Comparison of ENCODE assay signal across 8 mouse cellular contexts in the genomic region with DNA sequence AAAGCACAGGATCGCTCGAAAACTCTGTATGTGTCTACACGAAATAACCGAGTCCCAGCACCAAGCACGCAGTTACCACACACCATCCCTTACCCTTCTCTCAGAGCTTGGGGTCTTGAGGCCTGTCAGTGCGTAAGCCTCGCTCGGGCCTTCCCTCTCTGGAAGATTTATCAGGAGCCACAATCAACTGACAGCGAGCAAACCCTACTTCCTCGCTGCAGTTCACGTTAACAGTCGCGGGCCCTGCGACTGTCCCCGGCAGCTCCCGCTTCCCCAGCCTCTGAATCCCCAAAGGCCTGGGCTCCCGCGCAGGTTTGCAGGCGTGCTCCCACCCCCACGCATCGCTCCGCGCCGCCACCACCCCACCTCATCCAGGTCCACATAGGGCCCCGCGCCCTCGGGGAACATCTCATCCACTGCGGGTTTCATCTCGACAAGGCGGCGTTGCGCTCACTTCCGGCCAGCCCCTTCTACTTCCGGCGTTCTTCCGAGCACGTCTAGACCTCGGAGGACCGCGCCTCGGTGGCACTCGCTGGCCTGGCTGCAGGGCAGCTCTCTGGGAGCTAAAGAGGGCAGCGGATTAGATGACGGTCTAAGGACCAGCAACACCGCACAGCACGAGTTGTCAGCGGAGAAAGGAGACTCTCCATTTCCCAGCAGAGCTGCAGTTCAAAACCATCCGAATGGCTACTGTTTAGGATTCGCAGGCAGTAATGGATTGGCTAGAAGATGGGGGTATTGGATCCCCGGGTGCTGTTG. TPM values are rescaled to one million over a fixed set of nuclear protein-coding genes. Genes with fewer than 3 reads are reported as not detected.
DNase-seq lines count a peak whose midpoint lies in the region; ATAC-seq lines count a peak whose summit lies in the region.

TSS of gene Cops9 (minus strand) at position 472 of the 759 bp plus-strand sequence.

- peaks cover 32% of the 10 kb centered on the region for H3K36me3 ChIP-seq in heart, embryonic 10.5 days
- peaks cover 32% of the 10 kb centered on the region for H3K36me3 ChIP-seq in kidney, embryonic 15.5 days

- ATAC-seq in erythroblast, adult 5-6 weeks (replicated peaks; ENCODE audit: low FRiP score, poor library complexity, severe bottlenecking), result peak; percentile 95
- ATAC-seq in kidney, embryonic 15.5 days (replicated peaks; ENCODE audit: low FRiP score), result peak; percentile 93
- peak; percentile 87 for ATAC-seq in monocyte, adult 5-6 weeks (replicated peaks; ENCODE audit: insufficient number of reproducible peaks, low FRiP score, low TSS enrichment, poor library complexity, severe bottlenecking)

- peaks cover 30% of the 10 kb centered on the region; the same call in 1 of the 2 replicates for H3K27me3 ChIP-seq in heart, embryonic 10.5 days (ENCODE audit: insufficient read depth, poor library complexity, severe bottlenecking)
- H3K27me3 ChIP-seq in kidney, embryonic 15.5 days, result 0 out of 2 replicates have a peak, but pooled peaks cover 4% of the 10 kb centered on the region

- WGBS in heart, embryonic 10.5 days, result 3% methylated on average over 50 of the region's 50 CpGs
- 1% methylated on average over 50 of the region's 50 CpGs for WGBS in kidney, embryonic 15.5 days

- peak within 1 kb of the TSS; percentile 88 for H3K27ac ChIP-seq in heart, embryonic 10.5 days
- H3K27ac ChIP-seq in kidney, embryonic 15.5 days, result peak within 1 kb of the TSS; percentile 56; the same call in 1 of the 2 replicates

- H3K4me1 ChIP-seq in heart, embryonic 10.5 days, result peaks cover 22% of the 10 kb centered on the region
- H3K4me1 ChIP-seq in kidney, embryonic 15.5 days, result peaks cover 21% of the 10 kb centered on the region

- peak within 1 kb of the TSS; percentile 82 for H3K4me3 ChIP-seq in heart, embryonic 10.5 days
- peak within 1 kb of the TSS; percentile 71 for H3K4me3 ChIP-seq in kidney, embryonic 15.5 days (replicated peaks)

- H3K4me2 ChIP-seq in kidney, embryonic 15.5 days, result peak within 1 kb of the TSS; percentile 89

- H3K9me3 ChIP-seq in heart, embryonic 10.5 days, result no peaks in the 10 kb centered on the region
- no peaks in the 10 kb centered on the region for H3K9me3 ChIP-seq in kidney, embryonic 15.5 days (replicated peaks)

- peak; percentile 87 to 88 for DNase-seq in B cell, adult 2 months
- DNase-seq in brain, adult 2 months (ENCODE audit: low read depth, low spot score), result peak; percentile 98
- peak; percentile 94 for DNase-seq in heart, embryonic 10.5 days (ENCODE audit: low spot score)
- peak; percentile 89 for DNase-seq in liver
- peak; percentile 85 to 93 for DNase-seq in spleen, postnatal 4 days (ENCODE audit: low spot score in 2 of 2)

- peak within 1 kb of the TSS; percentile 81 for H3K9ac ChIP-seq in kidney, embryonic 15.5 days

RNA-seq across cellular contexts. Expression of gene Cops9, which starts in this region (rescaled TPM):
- 37.2 and 48.6 TPM in 2 replicates for total RNA-seq in erythroblast, adult 5-6 weeks (2015; ENCODE audit: low replicate concordance)
- 8.2 and 24.3 TPM in 2 replicates for total RNA-seq in erythroblast, adult 5-6 weeks (2017; ENCODE audit: low replicate concordance)
- polyA plus RNA-seq in heart, embryonic 10.5 days (2016; fragmentation: Nextera tagmentation; extraction: Ambion mirVana), result 310 and 346 TPM in 2 replicates
- polyA plus RNA-seq in kidney, embryonic 15.5 days (2015; fragmentation: Nextera tagmentation; extraction: Ambion mirVana), result 409 and 435 TPM in 2 replicates
- 57.2 to 123 TPM (median 99.5 TPM) in 3 replicates for total RNA-seq in monocyte, adult 5-6 weeks (2017)

Comparison
In these comparisons a context has a peak if more than half of its experiments do, and no peak if none do; other contexts are left out.
1. Peak in every context shown above with its lines: DNase-seq, ATAC-seq, H3K4me3 ChIP-seq and H3K27ac ChIP-seq.